Mouse (Mus musculus): Measurements from ENCODE around the gene Magi2. TPM values are rescaled to one million over a fixed set of nuclear protein-coding genes. Genes with fewer than 3 reads are reported as not detected.

Gene Magi2
- total RNA-seq (2021): 1 to 10 TPM; 5.4 to 7.1 TPM

DNA sequence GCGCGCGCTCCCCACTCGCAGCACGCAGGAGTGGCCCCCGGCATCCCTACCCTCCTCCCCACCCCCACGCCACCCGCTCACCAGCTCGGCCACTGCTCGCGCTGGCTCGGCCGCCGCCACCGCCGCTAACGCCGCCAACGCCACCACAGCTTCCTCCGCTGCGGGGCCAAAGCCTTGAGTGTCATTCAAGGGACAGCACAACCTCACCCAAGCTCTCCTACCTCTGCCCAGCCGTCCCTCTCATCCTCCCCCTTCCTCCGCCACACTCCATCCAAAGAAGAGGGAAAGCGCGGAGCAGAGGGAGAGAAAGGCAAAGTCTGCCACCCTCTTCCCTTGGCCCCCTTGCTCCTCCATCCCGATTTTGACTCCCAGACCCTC is at the start of gene Magi2:
Magi2 (plus strand) TSS at position 171 of the 378 bp plus-strand sequence.
- no peak for DNase-seq (ENCODE audit: low spot score)
- intact Hi-C loops (cut with DNase I): loop anchor here (5.0 kb wide), 1 partner anchor 40 kb away; no protein-coding TSS in a partner anchor

DNA sequence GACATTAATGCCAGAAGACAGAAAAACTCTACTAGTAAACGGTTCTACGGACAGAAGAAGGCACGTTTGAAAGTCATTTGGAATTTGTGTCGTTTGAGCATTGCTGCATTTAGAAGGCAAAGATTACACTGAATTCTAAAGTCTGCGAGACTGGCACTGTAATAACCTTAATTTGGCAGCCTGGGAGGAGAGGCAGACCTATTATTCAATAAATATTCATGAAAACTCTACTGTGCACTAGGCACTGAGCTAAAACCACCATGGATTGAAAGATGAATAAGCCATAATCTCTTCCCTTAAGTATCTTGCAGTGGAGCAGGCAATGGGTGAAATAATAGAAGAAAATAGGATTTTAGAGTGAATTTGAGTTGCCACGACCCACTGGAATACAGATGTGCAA is 48.2 kb upstream of the Magi2 start:
- DNase-seq (ENCODE audit: low spot score): no peak
- intact Hi-C loops (cut with DNase I): no loop called here

DNA sequence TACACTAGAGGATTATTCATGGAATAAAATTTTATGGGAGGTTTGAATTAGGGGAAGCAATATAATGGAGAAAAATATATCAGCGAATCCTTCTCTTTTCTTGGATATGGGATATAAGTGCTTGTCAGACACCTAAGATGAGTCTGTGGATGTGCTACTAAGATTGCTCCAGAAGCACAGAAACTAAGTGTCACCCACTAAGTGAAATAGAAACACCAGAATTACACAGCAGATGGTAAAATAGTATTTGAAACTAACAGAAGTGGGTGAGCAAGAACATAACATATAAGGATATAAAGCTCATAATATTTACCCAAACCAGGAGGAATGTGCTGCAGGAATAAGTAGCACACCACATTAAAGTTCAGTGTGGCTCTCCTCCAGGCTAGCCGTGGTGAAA is 40.7 kb upstream of the Magi2 start:
- no peak for DNase-seq (ENCODE audit: low spot score)
- intact Hi-C loops (cut with DNase I): no loop called here

DNA sequence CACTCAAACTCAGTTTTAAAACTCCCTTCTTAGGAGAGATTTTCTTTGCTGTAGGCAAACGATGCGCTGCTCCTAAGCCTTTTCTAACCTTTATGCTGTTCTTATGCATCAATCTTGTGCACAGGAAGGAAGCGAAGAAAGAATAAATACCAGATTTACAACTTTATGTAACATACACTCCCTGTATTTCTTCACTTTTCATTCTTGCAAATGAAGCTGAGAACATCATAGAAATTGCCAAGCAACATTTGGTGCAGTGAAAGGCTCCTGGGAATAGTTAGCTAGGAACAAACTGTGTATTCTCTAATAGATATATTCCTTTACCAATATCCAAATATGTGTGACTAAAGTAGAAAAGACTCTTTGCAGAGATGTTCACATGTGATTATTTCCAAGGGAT is 15.2 kb upstream of the Magi2 start:
- intact Hi-C loops (cut with DNase I): no loop called here
- no peak for DNase-seq (ENCODE audit: low spot score)

DNA sequence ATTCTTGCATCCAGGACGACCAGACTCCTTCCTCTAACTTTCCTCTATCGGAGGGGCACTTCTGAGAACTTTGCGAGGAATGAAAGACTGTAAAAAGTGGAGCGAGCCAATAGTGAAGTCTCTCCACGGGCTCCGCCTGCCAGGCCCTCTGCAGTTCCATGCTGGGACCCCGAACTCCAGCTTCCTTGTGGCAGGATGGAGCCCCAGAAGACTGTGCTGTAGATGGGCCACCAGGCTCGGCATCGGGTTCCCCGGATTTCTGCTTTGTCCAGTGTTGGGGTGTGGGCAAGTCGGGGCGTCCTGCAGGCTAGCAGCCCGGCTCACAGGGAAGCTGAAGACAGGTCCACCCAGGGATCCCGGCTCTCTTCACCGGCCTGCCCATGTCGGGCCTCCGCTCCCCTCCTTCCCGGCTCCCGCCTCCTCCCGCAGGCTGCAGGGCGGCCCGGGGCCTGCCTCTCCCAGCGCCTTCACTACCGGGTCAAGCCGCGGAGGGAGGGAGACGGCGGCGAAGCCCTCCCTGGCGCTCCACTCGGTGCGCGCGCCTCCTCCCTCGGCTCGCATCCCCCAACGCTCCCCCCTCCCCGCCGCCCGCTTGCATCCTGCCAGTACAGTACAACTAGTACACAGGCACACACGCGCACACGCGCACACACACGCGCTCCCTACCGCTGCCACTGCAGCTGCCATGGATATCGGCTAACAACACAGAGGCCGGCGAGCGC is 531 bp upstream of the Magi2 start:
- peak; percentile 68 for DNase-seq (ENCODE audit: low spot score)
- intact Hi-C loops (cut with DNase I): loop anchor here (5.0 kb wide), 1 partner anchor 41 kb away; no protein-coding TSS in a partner anchor

DNA sequence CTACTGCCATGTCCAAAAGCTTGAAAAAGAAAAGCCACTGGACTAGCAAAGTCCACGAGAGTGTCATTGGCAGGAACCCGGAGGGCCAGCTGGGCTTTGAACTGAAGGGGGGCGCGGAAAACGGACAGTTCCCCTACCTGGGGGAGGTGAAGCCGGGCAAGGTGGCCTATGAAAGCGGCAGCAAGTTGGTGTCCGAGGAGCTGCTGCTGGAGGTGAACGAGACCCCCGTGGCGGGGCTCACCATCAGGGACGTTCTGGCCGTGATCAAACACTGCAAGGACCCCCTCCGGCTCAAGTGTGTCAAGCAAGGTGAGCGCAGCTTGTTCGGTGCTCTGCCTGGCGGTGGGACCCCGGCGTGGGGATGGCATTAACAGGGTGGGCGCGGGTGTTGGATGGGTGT is 445 bp downstream of the Magi2 start:
- intact Hi-C loops (cut with DNase I): loop anchor here (5.0 kb wide), 1 partner anchor 40 kb away; no protein-coding TSS in a partner anchor
- peak; percentile 0 for DNase-seq (ENCODE audit: low spot score)

DNA sequence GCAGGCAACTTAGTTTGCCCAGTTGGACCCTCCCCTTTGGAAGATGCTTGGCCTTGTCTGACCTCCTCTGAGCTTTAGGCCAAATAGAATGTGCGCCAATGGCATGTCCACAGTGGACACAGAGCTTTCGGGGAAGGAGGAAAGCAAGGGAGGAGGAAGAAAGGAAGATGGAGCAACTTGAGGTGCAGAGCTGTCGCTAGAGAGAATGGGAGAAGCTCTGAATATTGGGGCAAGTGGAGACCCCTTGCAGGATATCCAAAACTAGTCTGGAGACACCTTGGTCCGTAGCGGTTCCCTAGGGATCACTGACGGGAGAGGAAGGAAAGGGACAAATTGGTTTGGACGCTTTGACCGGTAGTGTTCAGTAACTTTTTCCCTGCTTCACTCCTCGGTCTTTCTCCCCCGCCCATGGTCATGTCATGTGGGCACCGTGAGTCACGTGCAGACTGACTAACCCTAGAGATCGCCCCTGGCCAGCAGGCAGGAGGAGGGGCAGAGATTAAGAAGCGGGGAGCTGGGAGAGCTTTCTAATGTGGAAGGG is 1.0 kb downstream of the Magi2 start:
- DNase-seq (ENCODE audit: low spot score): peak; percentile 49
- intact Hi-C loops (cut with DNase I): loop anchor here (5.0 kb wide), 1 partner anchor 39 kb away; no protein-coding TSS in a partner anchor

DNA sequence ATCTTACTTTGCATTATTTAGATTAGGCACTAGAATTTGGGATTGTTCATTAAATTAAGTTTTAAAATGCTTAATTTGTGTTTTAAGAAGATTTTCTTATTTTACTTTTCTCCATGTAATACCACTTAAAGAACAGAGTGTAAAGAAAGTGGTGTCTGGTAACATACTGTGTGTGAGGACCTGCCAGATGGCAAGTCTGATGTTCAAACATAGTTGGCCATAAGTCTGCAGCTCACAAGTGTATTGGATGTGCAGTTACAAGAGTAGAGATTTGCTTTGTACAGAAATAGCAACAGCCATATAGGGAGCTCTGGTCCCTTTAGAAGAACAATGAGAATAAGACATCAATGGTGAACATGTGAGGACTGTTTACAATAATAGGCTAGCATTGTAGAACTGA is 15.0 kb downstream of the Magi2 start:
- DNase-seq (ENCODE audit: low spot score): no peak
- intact Hi-C loops (cut with DNase I): no loop called here

DNA sequence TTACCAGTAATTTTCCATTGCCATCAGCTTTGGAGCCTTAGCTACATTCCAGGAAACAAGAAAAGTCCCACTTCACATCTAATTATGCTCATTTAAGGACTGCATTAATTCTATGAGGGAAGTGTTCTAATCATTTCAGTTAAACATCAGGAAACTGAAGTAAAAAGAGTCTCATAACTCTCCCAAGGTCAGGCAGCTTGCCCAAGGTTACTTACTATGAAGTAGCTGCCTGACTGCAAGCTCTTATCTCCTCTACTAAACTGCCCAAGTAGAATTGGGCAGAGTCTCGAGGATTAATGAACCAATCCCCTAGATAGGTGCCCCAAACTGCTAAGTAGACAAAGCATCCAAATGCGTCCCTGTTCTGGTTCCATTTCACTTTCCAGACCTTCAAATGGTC is 19.6 kb downstream of the Magi2 start:
- intact Hi-C loops (cut with DNase I): no loop called here
- DNase-seq (ENCODE audit: low spot score): no peak

DNA sequence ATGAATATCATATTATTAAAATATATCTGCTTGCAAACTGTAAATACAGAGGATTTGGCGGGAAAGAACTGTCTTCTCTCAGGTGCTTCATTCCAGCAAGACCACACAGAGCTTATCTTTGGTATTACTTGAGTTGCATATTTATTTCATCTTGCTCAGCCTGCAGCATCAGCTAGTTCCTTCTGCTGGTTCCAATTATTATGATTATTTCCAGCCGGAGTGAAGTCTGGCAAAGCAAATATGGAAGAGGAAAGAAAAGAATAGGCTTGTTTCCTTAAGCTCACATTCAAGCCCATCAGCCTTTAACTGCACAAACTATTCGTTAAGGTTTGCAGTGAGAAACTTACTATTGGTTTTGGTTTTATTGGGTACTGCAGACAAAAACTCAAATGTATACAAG is 20.4 kb downstream of the Magi2 start:
- intact Hi-C loops (cut with DNase I): no loop called here
- no peak for DNase-seq (ENCODE audit: low spot score)

DNA sequence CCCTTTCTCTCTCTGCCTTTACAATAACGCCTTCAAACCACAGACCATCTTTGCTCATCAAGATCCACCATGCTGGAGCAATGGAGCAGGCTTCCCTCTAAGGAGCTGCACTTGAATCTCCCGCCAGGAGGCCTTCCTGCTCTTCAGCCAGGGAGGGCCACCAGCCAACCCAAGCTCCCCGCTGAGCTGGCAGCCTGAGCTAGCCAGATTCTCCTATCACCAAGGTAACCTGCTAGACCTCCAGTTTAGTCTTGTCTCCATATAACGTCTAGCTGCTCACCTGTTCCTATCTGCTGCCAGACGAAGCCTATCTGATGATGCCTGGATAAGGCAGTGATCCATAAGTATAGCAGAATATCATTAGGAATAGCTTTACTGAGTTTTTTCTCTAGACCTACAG is 36.0 kb downstream of the Magi2 start:
- DNase-seq (ENCODE audit: low spot score): no peak
- intact Hi-C loops (cut with DNase I): no loop called here

DNA sequence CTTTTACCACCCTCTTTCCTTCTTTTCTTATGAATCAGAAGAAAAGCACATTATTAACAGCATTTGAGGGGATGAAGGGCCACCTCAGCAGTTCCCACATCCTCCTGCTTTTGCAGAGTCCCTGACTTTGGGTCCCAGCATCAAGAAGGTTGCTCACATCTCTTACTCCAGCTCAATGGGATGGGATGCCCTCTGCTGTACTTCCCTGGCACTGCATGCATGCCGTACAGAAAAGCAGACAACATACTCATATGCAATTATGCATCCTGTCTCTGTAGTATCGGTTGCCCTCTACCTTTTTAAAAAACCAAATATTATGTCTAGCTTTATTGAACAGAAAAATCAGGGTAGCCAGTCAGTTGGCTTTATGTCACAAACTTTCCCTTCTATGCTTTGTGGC is 37.8 kb downstream of the Magi2 start:
- intact Hi-C loops (cut with DNase I): loop anchor here (5.0 kb wide), 1 partner anchor 37 kb away; the partner anchor contains the start of gene Magi2
- DNase-seq (ENCODE audit: low spot score): no peak

DNA sequence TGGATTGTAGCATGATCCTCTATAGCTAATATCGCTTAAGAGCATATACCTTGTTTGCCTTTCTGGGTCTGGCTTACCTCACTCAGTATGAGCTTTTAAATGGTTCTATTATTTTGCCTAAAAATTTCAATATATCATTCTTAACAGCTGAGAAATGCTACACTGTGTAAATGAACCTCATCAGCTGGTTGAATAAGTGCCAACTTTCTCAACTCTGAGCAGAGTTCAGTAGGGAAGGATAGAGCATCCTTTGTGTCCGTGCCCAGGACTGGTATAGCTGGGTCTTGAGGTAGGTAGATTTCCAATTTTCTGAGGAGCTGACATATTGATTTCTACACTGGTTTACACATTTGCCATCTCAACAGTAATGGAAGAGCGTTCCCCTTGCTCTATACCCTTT is 65.7 kb downstream of the Magi2 start:
- DNase-seq (ENCODE audit: low spot score): no peak
- intact Hi-C loops (cut with DNase I): no loop called here

DNA sequence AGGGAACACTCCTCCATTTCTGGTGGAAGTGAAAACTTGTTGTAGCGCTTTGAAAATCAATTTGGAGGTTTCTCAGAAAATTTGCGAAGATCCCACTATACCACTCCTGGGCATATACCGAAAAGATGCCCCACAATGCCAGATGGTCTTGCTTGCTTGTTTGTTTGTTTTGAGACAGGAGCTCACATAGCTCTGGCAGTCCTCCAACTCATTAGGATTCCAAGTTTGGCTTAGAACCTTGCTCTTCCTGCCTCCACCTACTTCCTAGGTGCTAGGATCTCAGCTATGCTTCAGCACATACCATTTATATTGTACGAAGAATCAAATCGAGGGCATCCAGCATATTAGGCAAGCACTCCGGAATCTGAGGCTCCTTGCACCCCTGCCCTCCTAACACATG is 79.8 kb downstream of the Magi2 start:
- intact Hi-C loops (cut with DNase I): no loop called here
- no peak for DNase-seq (ENCODE audit: low spot score)

DNA sequence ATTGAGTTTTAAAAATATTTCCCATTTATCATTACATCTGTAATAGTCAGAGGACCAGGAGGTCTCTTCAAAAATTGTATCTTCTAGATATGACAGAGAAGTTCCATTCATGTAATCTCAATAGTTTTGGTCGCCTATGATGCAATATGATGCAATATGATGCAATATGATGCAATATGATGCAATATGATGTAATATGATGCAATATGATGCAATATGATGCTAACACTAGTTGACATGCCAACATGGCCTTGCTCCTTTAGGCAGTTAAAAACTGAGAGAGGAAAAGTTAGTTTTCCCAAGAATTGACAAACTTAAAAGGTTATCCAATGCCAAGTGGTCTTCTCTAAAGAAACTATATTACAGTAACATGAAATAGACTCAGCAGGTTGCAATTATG is 83.0 kb downstream of the Magi2 start:
- intact Hi-C loops (cut with DNase I): no loop called here
- DNase-seq (ENCODE audit: low spot score): no peak

DNA sequence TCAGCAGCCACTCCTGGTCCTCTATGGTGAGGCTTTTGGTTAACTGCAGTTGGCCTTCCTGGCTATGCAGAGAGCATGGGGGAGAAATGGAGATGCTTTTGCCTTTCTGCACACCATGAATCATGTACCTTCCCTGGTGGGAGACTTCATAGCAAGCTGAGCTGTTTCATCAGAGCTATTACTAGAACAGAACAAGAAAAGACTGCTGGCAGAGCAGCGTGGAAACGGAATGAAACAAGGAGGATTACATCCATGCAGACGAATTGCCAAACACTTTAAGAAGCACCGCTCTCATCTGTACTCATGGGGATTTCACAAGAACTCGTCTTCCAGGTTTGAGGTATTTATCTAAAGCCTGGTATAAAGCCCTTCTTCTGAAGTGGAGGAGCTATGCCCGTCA is 95.7 kb downstream of the Magi2 start:
- no peak for DNase-seq (ENCODE audit: low spot score)
- intact Hi-C loops (cut with DNase I): no loop called here

DNA sequence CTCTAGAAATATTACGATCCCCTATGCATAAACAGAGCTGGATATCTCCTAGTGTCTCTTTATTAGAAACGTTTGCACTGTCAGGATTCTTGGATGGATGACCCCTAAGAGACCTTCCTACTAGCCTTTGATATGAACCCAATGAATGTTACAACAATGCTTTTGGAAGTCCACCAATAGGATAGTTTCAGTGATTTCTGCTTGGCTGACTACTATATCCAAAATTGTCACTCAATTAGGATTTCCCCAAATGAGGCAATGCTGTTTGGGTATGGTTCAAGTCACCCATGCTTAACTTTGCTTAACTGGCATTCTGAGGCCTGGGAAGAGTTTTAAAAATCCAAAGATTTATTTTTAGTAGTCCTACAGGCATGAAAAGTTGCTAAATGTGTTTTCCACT is 110.7 kb downstream of the Magi2 start:
- intact Hi-C loops (cut with DNase I): no loop called here
- DNase-seq (ENCODE audit: low spot score): no peak

DNA sequence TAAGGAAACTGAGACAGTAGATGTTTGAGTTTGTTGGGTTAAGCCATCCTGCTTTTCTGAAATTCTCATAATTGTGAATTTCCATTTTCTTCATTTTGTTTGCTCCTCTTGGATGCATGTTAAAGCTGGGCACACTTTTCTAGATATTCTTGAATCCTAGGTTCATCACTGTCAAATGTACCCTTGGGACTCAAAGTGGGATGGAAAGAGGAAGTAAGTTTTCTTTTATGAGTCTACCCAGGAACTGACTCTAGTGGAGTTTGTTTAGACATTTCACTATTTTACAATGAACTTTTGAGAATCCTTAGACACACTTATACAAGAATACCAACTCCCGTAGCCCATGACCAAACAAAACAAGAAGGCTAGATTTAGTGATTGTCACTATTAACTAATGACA is 141.3 kb downstream of the Magi2 start:
- intact Hi-C loops (cut with DNase I): no loop called here
- DNase-seq (ENCODE audit: low spot score): no peak

DNA sequence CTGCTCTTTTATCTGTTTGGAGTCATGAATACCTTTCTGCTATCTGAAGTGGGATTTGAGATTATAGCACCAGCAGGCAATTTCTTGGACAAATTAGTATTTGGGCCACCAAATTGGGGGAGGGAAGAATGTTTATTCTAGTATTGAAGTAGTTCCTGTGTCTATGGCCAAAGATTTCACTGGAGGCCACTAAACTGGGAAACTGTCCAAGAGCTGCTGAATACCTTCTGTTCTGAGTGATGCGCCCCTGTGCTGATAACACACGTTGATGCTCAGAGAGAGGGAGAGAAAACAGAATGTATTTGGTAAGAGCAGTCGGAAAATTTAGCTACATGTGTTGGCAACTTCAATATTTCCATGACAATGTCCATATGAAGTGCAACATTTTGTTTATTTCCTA is 169.0 kb downstream of the Magi2 start:
- no peak for DNase-seq (ENCODE audit: low spot score)
- intact Hi-C loops (cut with DNase I): no loop called here

DNA sequence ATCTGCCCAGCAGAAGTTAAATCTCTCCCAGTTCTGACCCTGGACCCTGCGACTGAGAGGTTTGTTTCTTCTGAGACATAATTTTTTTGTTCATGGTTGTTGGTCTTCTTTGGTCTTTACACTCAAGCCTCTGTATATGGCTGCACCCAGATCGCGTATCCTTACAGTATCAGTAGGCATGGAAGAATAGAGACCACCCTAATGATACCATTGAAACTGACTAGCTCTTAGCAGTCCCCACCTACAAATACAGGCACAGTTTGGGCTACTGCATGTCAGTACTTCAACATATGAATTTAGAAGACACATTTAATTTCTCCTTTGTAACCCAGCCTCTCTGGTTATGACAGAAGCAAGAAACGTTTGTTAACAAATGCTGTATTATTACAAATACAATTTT is 173.5 kb downstream of the Magi2 start:
- DNase-seq (ENCODE audit: low spot score): no peak
- intact Hi-C loops (cut with DNase I): loop anchor here (5.0 to 10.0 kb wide), 2 partner anchors 483 to 925 kb away; no protein-coding TSS in a partner anchor

DNA sequence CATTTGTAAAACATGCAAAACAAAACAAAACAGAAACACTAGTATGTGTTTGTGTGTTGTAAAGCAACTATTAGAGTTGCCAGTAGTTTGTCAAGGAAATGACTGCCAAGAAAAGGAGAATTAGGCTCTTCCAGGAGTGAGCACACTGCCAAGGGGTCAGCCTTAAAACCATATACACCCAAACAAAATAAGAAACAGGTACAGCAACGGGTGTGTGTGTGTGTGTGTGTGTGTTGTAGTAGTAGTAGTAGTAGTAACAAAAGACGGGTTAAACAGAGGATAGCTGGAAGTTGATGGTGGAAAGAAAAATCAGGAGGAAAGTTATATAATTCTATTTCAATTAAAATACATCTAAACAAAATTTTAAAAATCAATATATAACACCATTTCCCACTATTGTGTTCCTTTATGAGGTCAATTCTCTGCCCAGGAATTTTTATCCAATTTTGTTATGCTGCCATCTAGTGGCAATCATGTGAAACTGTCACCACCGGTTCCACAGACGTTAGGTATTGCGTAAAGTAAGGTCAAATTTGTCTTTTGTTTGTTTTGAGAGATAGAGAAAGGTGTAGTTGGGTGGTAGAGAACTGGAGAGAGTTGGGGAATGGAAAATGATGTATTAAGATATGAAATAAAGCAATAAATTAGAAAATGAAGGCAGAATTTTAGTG is 174.0 kb downstream of the Magi2 start:
- DNase-seq (ENCODE audit: low spot score): no peak
- intact Hi-C loops (cut with DNase I): loop anchor here (5.0 to 10.0 kb wide), 2 partner anchors 484 to 926 kb away; no protein-coding TSS in a partner anchor
